Mouse (Mus musculus): ENCODE measurements around the gene Eps15.

GRCm38 (mm10) chr4:109406486-109407175, 126.6 kb downstream of the Eps15 start, which contains the start of gene Ttc39a:
- TF ChIP-seq CTCF (IDR thresholded peaks at IDR 0.05; ENCODE audit: borderline replicate concordance, control insufficient read depth, extremely low read depth, insufficient read depth, low read length, poor library complexity) (no peak), POLR2A (IDR thresholded peaks at IDR 0.05; ENCODE audit: control insufficient read depth, extremely low read depth, insufficient read depth, low read length, poor library complexity) (no peak)
